Mouse (Mus musculus) testis, adult 2 months (tissue): ENCODE measurements around the gene Epb41.

Experiments
- CTCF ChIP-seq: fragments of 200-500 bp; IDR thresholded peaks from 2 replicates; pipeline ENCODE4 v1.5.1; 2012; ENCODE audit warnings: low read depth, mild to moderate bottlenecking, inconsistent platforms, low read length, moderate library complexity; ENCODE audit not compliant: control insufficient read depth, insufficient read depth, insufficient replicate concordance
- POLR2A ChIP-seq: fragments of 200-500 bp; IDR thresholded peaks from 2 replicates; pipeline ENCODE4 v1.6.1; 2012; ENCODE audit warnings: low read depth, mild to moderate bottlenecking, inconsistent platforms, low read length, moderate library complexity; ENCODE audit not compliant: control insufficient read depth

DNA sequence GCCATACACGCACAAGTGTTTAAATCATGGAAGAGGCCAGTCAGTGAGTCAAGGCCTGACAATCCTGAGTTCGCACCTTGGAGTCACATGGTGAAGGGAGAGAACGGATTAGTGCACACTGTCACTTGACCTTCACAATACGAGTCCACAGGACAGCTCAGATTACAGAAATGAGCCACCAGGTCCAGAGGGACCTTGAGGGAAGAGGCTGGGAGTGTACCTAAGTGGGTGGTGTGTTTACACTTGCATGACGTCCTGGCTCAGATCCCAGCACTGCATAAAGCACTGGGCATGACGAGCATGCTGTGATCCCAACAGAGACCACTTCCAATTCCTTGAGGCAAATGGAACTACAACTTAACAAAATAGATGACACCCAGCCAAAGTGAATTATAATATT is 168.7 kb downstream of the Epb41 start:
- TF ChIP-seq POLR2A: no peak
- TF ChIP-seq CTCF: no peak
